Mouse (Mus musculus): ENCODE measurements around the gene Cutc. TPM values are rescaled to one million over a fixed set of nuclear protein-coding genes. Genes with fewer than 3 reads are reported as not detected.

The Cutc gene
- polyA plus RNA-seq, 1 experiment from 2014 or later: 16.3 TPM

GRCm38 (mm10) chr19:43761543-43762256 is 8.9 kb downstream of the Cutc start:
- Histone ChIP-seq H3K4me3 (no peak overlapping the region), H3K9me3 (no peaks in the 10 kb centered on the region), H3K4me1 (no peaks in the 10 kb centered on the region), H3K36me3 (replicated peaks) (no peaks in the 10 kb centered on the region), H3K27ac (no peak overlapping the region), H3K27me3 (ENCODE audit: poor library complexity, severe bottlenecking) (no peaks in the 10 kb centered on the region)
- no peak for DNase-seq (ENCODE audit: extremely low spot score, low spot score)

- no peaks in the 10 kb centered on the region for H3K4me1 ChIP-seq
- 81% methylated on average over 2 of the region's 2 CpGs for WGBS
- no peaks in the 10 kb centered on the region for H3K27me3 ChIP-seq (ENCODE audit: poor library complexity, severe bottlenecking)
- no peak for DNase-seq (ENCODE audit: extremely low spot score, low spot score)
- no peaks in the 10 kb centered on the region for H3K36me3 ChIP-seq (replicated peaks)
- no peak overlapping the region for H3K27ac ChIP-seq
- no peaks in the 10 kb centered on the region for H3K9me3 ChIP-seq
- H3K4me3 ChIP-seq: no peak overlapping the region
Measured at GRCm38 (mm10) chr19:43762410-43762809, 9.6 kb downstream of the Cutc start.

GRCm38 (mm10) chr19:43766451-43766850 is 13.7 kb downstream of the Cutc start:
- H3K4me1 ChIP-seq: no peaks in the 10 kb centered on the region
- H3K27me3 ChIP-seq (ENCODE audit: poor library complexity, severe bottlenecking): no peaks in the 10 kb centered on the region
- H3K4me3 ChIP-seq: no peak overlapping the region
- no peaks in the 10 kb centered on the region for H3K36me3 ChIP-seq (replicated peaks)
- DNase-seq (ENCODE audit: extremely low spot score, low spot score): no peak
- no peaks in the 10 kb centered on the region for H3K9me3 ChIP-seq
- WGBS: 90% methylated on average over 5 of the region's 5 CpGs
- no peak overlapping the region for H3K27ac ChIP-seq

GRCm38 (mm10) chr19:43767549-43768322 is 14.9 kb downstream of the Cutc start:
- H3K27me3 ChIP-seq (ENCODE audit: poor library complexity, severe bottlenecking): no peaks in the 10 kb centered on the region
- no peak overlapping the region for H3K27ac ChIP-seq
- H3K9me3 ChIP-seq: no peaks in the 10 kb centered on the region
- no peak for DNase-seq (ENCODE audit: extremely low spot score, low spot score)
- 88% methylated on average over 9 of the region's 9 CpGs for WGBS
- no peak overlapping the region for H3K4me3 ChIP-seq
- no peaks in the 10 kb centered on the region for H3K4me1 ChIP-seq
- H3K36me3 ChIP-seq (replicated peaks): no peaks in the 10 kb centered on the region

GRCm38 (mm10) chr19:43769366-43769960 is 16.7 kb downstream of the Cutc start:
- DNase-seq (ENCODE audit: extremely low spot score, low spot score): no peak
- H3K9me3 ChIP-seq: no peaks in the 10 kb centered on the region
- H3K4me3 ChIP-seq: no peak overlapping the region
- no peaks in the 10 kb centered on the region for H3K27me3 ChIP-seq (ENCODE audit: poor library complexity, severe bottlenecking)
- WGBS: 86% methylated on average over 5 of the region's 5 CpGs
- no peaks in the 10 kb centered on the region for H3K4me1 ChIP-seq
- H3K27ac ChIP-seq: no peak overlapping the region
- no peaks in the 10 kb centered on the region for H3K36me3 ChIP-seq (replicated peaks)

- no peak overlapping the region for H3K4me3 ChIP-seq
- DNase-seq (ENCODE audit: extremely low spot score, low spot score): no peak
- no peaks in the 10 kb centered on the region for H3K36me3 ChIP-seq (replicated peaks)
- WGBS: 94% methylated on average over 4 of the region's 4 CpGs
- H3K9me3 ChIP-seq: no peaks in the 10 kb centered on the region
- H3K27me3 ChIP-seq (ENCODE audit: poor library complexity, severe bottlenecking): no peaks in the 10 kb centered on the region
- no peaks in the 10 kb centered on the region for H3K4me1 ChIP-seq
- no peak overlapping the region for H3K27ac ChIP-seq
Measured at GRCm38 (mm10) chr19:43770584-43770983, 17.8 kb downstream of the Cutc start.

- Histone ChIP-seq H3K4me3 (no peak overlapping the region), H3K36me3 (replicated peaks) (no peaks in the 10 kb centered on the region), H3K4me1 (no peaks in the 10 kb centered on the region), H3K27ac (no peak overlapping the region), H3K9me3 (no peaks in the 10 kb centered on the region), H3K27me3 (ENCODE audit: poor library complexity, severe bottlenecking) (no peaks in the 10 kb centered on the region)
- no peak for DNase-seq (ENCODE audit: extremely low spot score, low spot score)
- WGBS: 93% methylated on average over 5 of the region's 5 CpGs
Measured at GRCm38 (mm10) chr19:43771499-43771969, 18.7 kb downstream of the Cutc start.

- no peaks in the 10 kb centered on the region for H3K4me1 ChIP-seq
- H3K27me3 ChIP-seq (ENCODE audit: poor library complexity, severe bottlenecking): no peaks in the 10 kb centered on the region
- H3K36me3 ChIP-seq (replicated peaks): no peaks in the 10 kb centered on the region
- DNase-seq (ENCODE audit: extremely low spot score, low spot score): no peak
- WGBS: 63% methylated on average over 6 of the region's 6 CpGs
- H3K27ac ChIP-seq: no peak overlapping the region
- no peaks in the 10 kb centered on the region for H3K9me3 ChIP-seq
- H3K4me3 ChIP-seq: no peak overlapping the region
Measured at GRCm38 (mm10) chr19:43772311-43772710, 19.5 kb downstream of the Cutc start.

- Histone ChIP-seq H3K9me3 (no peaks in the 10 kb centered on the region), H3K36me3 (replicated peaks) (no peaks in the 10 kb centered on the region), H3K27ac (no peak overlapping the region), H3K4me1 (no peaks in the 10 kb centered on the region), H3K27me3 (ENCODE audit: poor library complexity, severe bottlenecking) (no peaks in the 10 kb centered on the region), H3K4me3 (no peak overlapping the region)
- no peak for DNase-seq (ENCODE audit: extremely low spot score, low spot score)
- 85% methylated on average over 10 of the region's 10 CpGs for WGBS
Measured at GRCm38 (mm10) chr19:43775433-43775832, 22.6 kb downstream of the Cutc start.

GRCm38 (mm10) chr19:43776561-43776960 is 23.8 kb downstream of the Cutc start:
- 91% methylated on average over 4 of the region's 4 CpGs for WGBS
- Histone ChIP-seq H3K9me3 (no peaks in the 10 kb centered on the region), H3K27ac (no peak overlapping the region), H3K36me3 (replicated peaks) (no peaks in the 10 kb centered on the region), H3K27me3 (ENCODE audit: poor library complexity, severe bottlenecking) (no peaks in the 10 kb centered on the region), H3K4me1 (no peaks in the 10 kb centered on the region), H3K4me3 (no peak overlapping the region)
- no peak for DNase-seq (ENCODE audit: extremely low spot score, low spot score)

GRCm38 (mm10) chr19:43777308-43777707 is 24.5 kb downstream of the Cutc start:
- 81% methylated on average over 2 of the region's 2 CpGs for WGBS
- H3K9me3 ChIP-seq: no peaks in the 10 kb centered on the region
- no peaks in the 10 kb centered on the region for H3K36me3 ChIP-seq (replicated peaks)
- H3K27ac ChIP-seq: no peak overlapping the region
- H3K27me3 ChIP-seq (ENCODE audit: poor library complexity, severe bottlenecking): no peaks in the 10 kb centered on the region
- H3K4me1 ChIP-seq: no peaks in the 10 kb centered on the region
- no peak overlapping the region for H3K4me3 ChIP-seq
- no peak for DNase-seq (ENCODE audit: extremely low spot score, low spot score)

GRCm38 (mm10) chr19:43780391-43780790 is 27.6 kb downstream of the Cutc start:
- Histone ChIP-seq H3K36me3 (replicated peaks) (no peaks in the 10 kb centered on the region), H3K4me1 (no peaks in the 10 kb centered on the region), H3K4me3 (no peak overlapping the region), H3K27ac (no peak overlapping the region), H3K27me3 (ENCODE audit: poor library complexity, severe bottlenecking) (no peaks in the 10 kb centered on the region), H3K9me3 (no peaks in the 10 kb centered on the region)
- WGBS: 92% methylated on average over 5 of the region's 5 CpGs
- no peak for DNase-seq (ENCODE audit: extremely low spot score, low spot score)

- H3K4me3 ChIP-seq: no peak within 1 kb of the TSS
- no peaks in the 10 kb centered on the region for H3K27me3 ChIP-seq (ENCODE audit: poor library complexity, severe bottlenecking)
- no peak within 1 kb of the TSS for H3K27ac ChIP-seq
- DNase-seq (ENCODE audit: extremely low spot score, low spot score): no peak
- H3K36me3 ChIP-seq (replicated peaks): no peaks in the 10 kb centered on the region
- H3K9me3 ChIP-seq: no peaks in the 10 kb centered on the region
- no peaks in the 10 kb centered on the region for H3K4me1 ChIP-seq
- 84% methylated on average over 3 of the region's 3 CpGs for WGBS
Measured at GRCm38 (mm10) chr19:43781980-43782379, 29.2 kb downstream of the Cutc start, which contains the start of gene Abcc2. Abcc2 (plus strand) TSS chr19:43782192.
